Mouse (Mus musculus) limb, embryonic 15.5 days (tissue): Measurements from ENCODE around the gene Fn1. TPM values are rescaled to one million over a fixed set of nuclear protein-coding genes. Genes with fewer than 3 reads are reported as not detected.

ENCODE experiments used
- ATAC-seq: fragments of 200-750 bp; cut with Nextera tagmentation; 2 replicates; pipeline ENCODE4 v1.8.0; 2017; ENCODE audit warnings: low read depth, moderate TSS enrichment; ENCODE audit not compliant: insufficient number of reproducible peaks, low FRiP score, low TSS enrichment
- H3K27ac ChIP-seq: fragments of 300-500 bp; sonication (generic); 2 replicates; pipeline ENCODE4 v1.5.1; 2015; ENCODE audit warnings: moderate library complexity, mild to moderate bottlenecking, inconsistent platforms
- H3K27me3 ChIP-seq: fragments of 300-500 bp; sonication (generic); 2 replicates; pipeline ENCODE4 v1.6.1; 2015; ENCODE audit warnings: inconsistent platforms
- H3K36me3 ChIP-seq: fragments of 300-500 bp; sonication (generic); 2 replicates; pipeline ENCODE4 v1.6.1; 2015; ENCODE audit warnings: inconsistent platforms
- H3K4me1 ChIP-seq: fragments of 300-500 bp; sonication (generic); 2 replicates; pipeline ENCODE4 v1.6.1; 2015; ENCODE audit warnings: inconsistent platforms
- H3K4me2 ChIP-seq: fragments of 300-500 bp; sonication (generic); 2 replicates; pipeline ENCODE4 v1.6.1; 2015; ENCODE audit warnings: mild to moderate bottlenecking, inconsistent platforms
- H3K4me3 ChIP-seq: fragments of 300-500 bp; sonication (generic); 2 replicates; pipeline ENCODE4 v1.5.1; 2015; ENCODE audit warnings: mild to moderate bottlenecking, inconsistent platforms
- H3K9ac ChIP-seq: fragments of 300-500 bp; sonication (generic); 2 replicates; pipeline ENCODE4 v1.6.1; 2015; ENCODE audit warnings: inconsistent platforms
- H3K9me3 ChIP-seq: fragments of 300-500 bp; sonication (generic); 2 replicates; pipeline ENCODE4 v1.6.1; 2016; ENCODE audit warnings: inconsistent platforms
- WGBS: fragments of 180-500 bp; shearing (Covaris S2); methylation state at CpG from one replicate; pipeline ENCODE4 v1.1.7; 2015; 5-methylcytosine and 5-hydroxymethylcytosine counted together
- polyA plus RNA-seq: library from polyadenylated mRNA; unstranded; fragments of >200 nt; fragmentation: Nextera tagmentation; extraction: Ambion mirVana; gene quantifications from 2 replicates; pipeline ENCODE4 v1.2.1, GENCODE M21; 2015

Fn1 gene
- polyA plus RNA-seq, 1 experiment from 2014 or later, result 197 TPM

DNA sequence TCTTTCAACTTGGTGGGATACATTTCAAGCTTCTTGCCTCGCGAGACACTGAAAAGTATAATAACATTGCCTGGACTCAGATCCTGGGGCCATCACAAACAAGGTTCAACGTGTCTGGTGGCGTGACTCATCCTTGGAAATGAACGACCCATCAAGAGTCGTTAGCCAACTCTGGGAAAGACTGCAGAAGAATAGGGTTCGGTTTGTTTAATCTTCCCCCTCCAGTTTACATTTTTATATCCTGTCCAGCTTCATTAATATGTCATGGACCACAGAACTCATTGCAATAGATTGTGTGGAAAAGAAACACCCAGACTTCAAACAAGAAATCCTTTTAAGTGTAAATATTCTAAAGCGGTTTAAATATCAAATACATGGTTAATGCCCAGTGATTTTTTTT is 22.8 kb downstream of the Fn1 start:
- H3K36me3 ChIP-seq, result peaks cover 70% of the 10 kb centered on the region
- WGBS, result 81% methylated on average over 8 of the region's 8 CpGs
- H3K27ac ChIP-seq, result no peak overlapping the region
- no peaks in the 10 kb centered on the region for H3K4me1 ChIP-seq
- H3K4me3 ChIP-seq, result no peak overlapping the region
- no peaks in the 10 kb centered on the region for H3K9me3 ChIP-seq
- no peak overlapping the region for H3K9ac ChIP-seq
- H3K4me2 ChIP-seq, result no peak overlapping the region
- H3K27me3 ChIP-seq, result no peaks in the 10 kb centered on the region
- no peak for ATAC-seq

DNA sequence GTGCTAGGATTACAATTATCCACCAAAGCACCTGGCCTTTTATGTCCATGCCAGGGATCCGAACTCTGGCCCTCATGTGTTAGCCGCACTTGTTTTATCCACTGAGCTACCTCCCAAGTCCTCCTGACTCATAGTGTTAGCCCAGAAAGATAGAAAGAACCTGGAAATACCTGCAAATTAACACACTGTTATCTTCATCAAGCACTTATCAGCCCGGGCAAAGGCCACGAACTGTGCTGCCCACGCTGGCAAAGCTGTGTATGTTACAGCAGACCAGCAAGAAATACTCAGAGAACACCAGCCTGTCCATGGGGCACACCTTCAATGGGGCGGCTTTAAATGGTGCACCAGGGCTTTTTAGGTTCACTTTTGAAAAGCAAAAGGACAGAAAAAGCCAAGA is 29.4 kb downstream of the Fn1 start:
- ATAC-seq, result no peak
- no peaks in the 10 kb centered on the region for H3K4me1 ChIP-seq
- H3K36me3 ChIP-seq, result peaks cover 87% of the 10 kb centered on the region
- H3K4me3 ChIP-seq, result no peak overlapping the region
- H3K27ac ChIP-seq, result no peak overlapping the region
- H3K9me3 ChIP-seq, result no peaks in the 10 kb centered on the region
- H3K4me2 ChIP-seq, result no peak overlapping the region
- no peak overlapping the region for H3K9ac ChIP-seq
- no peaks in the 10 kb centered on the region for H3K27me3 ChIP-seq
- WGBS, result 97% methylated on average over 6 of the region's 6 CpGs

DNA sequence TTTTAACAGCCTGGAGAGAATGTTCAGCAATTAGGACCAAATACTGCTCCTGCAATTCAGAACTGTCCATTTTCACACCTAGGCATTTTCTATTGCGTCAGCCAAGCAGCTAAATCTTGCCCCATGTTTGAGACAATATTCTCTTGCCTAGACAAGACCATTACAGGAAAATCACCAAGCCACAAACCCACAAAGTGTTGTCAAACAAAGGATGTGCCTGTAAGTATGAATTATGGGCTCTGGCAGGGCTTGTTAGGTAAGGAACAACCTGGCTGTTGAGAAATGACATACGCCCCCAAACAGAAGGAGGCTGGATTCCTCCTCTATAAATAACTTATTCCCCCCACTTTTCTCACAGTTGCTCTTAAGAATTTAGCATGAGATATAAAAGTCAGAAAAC is 31.5 kb downstream of the Fn1 start:
- WGBS, result 89% methylated on average over 2 of the region's 2 CpGs
- H3K36me3 ChIP-seq, result peaks cover 86% of the 10 kb centered on the region
- H3K27me3 ChIP-seq, result no peaks in the 10 kb centered on the region
- H3K4me3 ChIP-seq, result no peak overlapping the region
- no peak overlapping the region for H3K27ac ChIP-seq
- H3K4me2 ChIP-seq, result no peak overlapping the region
- no peak for ATAC-seq
- no peaks in the 10 kb centered on the region for H3K9me3 ChIP-seq
- no peaks in the 10 kb centered on the region for H3K4me1 ChIP-seq
- no peak overlapping the region for H3K9ac ChIP-seq

DNA sequence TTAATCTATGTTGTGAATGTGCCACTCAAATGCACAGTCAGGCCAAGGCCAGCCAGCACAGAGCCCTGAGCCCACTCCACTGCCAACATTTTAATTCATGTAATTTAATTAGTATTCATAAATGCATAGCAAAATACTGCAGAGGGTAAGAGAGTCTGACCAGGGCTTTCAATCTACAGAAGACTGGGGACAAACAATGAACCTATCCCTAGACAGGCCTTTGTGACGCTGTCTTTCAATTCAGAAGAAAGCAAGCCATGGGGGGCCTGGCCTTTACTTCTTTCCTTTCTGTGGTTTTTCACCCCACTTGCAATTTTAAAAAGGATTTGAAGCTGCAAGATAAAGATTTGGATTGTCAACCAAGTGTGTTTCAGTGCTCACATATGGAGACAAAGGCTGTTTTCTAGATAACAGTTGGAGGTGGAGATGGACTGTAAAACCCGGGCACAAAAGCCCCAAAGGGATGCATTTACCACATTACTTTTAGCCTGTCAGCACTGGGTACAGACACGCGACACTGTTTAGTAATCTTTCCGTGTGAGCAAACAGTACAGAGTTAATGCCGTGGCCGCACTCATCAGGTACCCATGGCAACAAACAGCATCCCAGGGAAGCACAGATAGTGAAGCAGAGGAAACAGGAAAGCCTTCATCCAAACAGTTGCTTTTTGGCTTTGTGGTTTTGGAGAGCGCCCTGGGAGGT is 38.3 kb downstream of the Fn1 start:
- Histone ChIP-seq H3K36me3 (peaks cover 93% of the 10 kb centered on the region), H3K4me1 (no peaks in the 10 kb centered on the region), H3K9ac (no peak overlapping the region), H3K27ac (no peak overlapping the region), H3K4me3 (no peak overlapping the region), H3K4me2 (no peak overlapping the region), H3K27me3 (no peaks in the 10 kb centered on the region), H3K9me3 (no peaks in the 10 kb centered on the region)
- WGBS, result 89% methylated on average over 8 of the region's 8 CpGs
- ATAC-seq, result no peak

DNA sequence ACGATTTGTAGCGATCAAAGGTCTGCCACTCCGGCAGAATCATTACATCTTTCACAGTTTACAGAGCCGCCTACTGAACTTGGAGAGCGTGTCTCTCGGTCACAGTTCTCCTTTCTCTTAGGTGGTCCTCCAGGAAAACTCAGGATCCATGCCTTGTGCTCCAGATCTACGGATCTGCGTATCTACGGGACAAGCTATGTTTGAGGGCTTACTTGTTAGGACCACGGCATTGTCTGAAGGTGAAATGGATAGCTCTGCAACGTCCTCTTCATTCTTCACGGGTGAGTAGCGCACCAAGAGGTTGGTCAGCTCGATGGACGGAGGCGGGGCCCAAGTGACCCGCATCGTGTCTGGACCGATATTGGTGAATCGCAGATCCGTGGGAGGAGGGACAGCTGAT is 40.7 kb downstream of the Fn1 start:
- H3K27me3 ChIP-seq, result no peaks in the 10 kb centered on the region
- no peaks in the 10 kb centered on the region for H3K9me3 ChIP-seq
- no peak overlapping the region for H3K4me3 ChIP-seq
- no peak overlapping the region for H3K27ac ChIP-seq
- peaks cover 89% of the 10 kb centered on the region for H3K36me3 ChIP-seq
- ATAC-seq, result no peak
- WGBS, result 96% methylated on average over 21 of the region's 21 CpGs
- H3K9ac ChIP-seq, result no peak overlapping the region
- no peak overlapping the region for H3K4me2 ChIP-seq
- H3K4me1 ChIP-seq, result no peaks in the 10 kb centered on the region

DNA sequence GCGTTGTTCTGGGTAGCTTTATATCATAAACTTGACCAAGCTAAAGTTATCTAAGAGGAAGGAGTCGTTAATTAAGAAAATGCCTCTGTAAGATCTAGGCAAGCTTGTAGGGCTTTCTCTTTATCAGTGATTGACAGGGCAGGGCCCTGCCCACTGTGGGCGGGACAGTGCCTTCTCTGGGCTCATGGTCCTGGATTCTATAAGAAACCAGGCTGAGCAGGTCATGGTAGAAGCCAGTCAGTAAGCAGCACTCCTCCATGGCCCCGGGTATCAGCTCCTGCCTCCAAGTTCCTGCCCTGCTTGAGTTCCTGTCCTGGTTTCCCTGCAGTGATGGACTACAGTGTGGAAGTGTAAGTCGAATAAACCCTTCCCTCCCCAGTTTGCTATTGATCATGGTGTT is 43.1 kb downstream of the Fn1 start:
- no peak for ATAC-seq

DNA sequence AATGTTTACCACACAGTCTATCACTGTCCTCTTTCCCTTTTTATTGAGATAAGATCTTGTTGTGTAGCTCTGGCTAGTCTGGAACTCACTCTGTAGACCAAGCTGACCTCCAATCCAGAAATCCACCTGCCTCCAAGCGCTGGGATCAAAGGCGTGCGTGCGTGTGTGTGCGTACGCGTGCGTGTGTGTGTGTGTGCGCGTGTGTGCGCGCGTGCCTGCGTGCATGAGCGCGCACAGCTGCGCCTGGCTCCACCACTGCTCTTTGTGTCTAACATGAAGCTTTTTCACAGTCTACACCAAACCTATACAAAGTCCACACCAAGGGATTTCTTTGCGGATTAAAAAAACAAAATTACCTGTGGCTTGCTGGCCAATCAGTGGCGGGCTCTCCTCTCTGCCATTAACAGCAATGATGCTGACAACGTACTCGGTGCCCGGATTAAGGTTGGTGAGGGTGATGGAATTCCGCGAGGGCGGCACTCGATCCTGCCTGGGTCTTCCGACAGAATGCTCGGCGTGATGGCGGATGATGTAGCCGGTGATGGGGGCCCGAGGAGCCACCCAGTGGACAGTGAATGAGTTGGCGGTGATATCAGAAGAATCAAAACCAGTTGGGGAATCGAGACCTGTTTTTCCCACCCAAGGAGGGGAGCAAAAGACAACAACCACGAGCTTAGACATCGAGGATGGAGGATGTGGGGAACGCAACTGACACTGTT is 43.8 kb downstream of the Fn1 start:
- H3K4me3 ChIP-seq, result no peak overlapping the region
- no peak overlapping the region for H3K27ac ChIP-seq
- no peak for ATAC-seq
- H3K4me2 ChIP-seq, result no peak overlapping the region
- H3K4me1 ChIP-seq, result no peaks in the 10 kb centered on the region
- peaks cover 91% of the 10 kb centered on the region for H3K36me3 ChIP-seq
- no peaks in the 10 kb centered on the region for H3K9me3 ChIP-seq
- H3K9ac ChIP-seq, result no peak overlapping the region
- 94% methylated on average over 37 of the region's 37 CpGs for WGBS
- no peaks in the 10 kb centered on the region for H3K27me3 ChIP-seq

More for the DNA sequence above, 43.1 kb downstream of the Fn1 start:
- Histone ChIP-seq H3K4me1 (no peaks in the 10 kb centered on the region), H3K4me2 (no peak overlapping the region), H3K27me3 (no peaks in the 10 kb centered on the region), H3K27ac (no peak overlapping the region), H3K4me3 (no peak overlapping the region), H3K9me3 (no peaks in the 10 kb centered on the region), H3K36me3 (peaks cover 91% of the 10 kb centered on the region), H3K9ac (no peak overlapping the region)
- 86% methylated on average over 5 of the region's 5 CpGs for WGBS

DNA sequence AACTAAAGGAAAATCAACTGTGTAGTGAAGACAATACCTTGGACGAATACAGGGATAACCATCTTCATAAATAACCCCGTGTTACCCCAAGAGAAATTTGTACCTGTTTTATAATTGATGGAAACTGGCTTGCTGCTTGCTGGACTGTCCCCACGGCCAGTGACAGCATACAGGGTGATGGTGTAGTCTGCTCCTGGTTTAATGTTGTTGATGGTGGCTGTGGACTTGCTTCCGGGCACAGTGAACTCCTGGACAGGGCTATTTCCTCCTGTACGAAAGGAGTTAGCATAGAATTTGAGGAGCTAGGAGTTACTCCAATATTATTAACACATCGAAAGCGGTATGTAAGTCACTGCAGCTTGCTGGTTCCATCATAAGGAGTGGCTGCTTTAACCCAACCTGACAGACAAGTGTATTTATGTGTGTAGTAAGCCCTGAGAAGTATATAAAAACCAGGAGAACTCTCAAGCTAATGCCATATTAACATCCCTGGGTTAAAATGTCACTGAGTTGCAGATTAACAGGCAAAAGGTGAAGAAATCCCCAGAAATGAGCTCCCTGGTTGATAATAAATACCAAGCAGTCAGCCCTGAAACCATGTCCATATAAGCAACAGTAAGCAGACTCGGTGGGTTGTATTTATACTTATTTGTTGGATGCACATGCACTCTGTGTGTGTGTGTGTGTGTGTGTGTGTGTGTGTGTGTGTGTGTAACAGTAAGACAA is 46.2 kb downstream of the Fn1 start:
- Histone ChIP-seq H3K36me3 (peaks cover 88% of the 10 kb centered on the region), H3K4me2 (no peak overlapping the region), H3K27ac (no peak overlapping the region), H3K9me3 (no peaks in the 10 kb centered on the region), H3K9ac (no peak overlapping the region), H3K27me3 (no peaks in the 10 kb centered on the region), H3K4me1 (no peaks in the 10 kb centered on the region), H3K4me3 (no peak overlapping the region)
- WGBS, result 88% methylated on average over 8 of the region's 8 CpGs
- ATAC-seq, result no peak

DNA sequence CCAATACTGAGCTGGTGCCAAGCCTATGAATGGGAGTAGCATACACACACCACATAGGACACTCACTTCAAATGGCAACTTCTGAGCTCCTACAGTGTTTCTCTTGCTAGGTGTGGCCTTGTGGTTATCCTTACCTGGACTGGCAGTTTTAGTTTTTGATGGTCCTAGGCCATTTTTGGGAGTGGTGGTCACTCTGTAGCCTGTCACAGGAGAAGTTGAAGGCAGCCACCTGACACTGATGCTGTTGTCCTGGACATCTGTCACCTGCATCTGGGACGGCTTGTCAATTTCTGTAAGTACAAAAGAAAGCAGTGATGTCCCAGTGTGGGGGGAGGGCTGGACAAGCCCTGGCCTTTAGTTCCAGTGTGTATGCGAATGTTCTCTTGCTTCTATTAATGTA is 47.2 kb downstream of the Fn1 start:
- Histone ChIP-seq H3K9ac (no peak overlapping the region), H3K4me3 (no peak overlapping the region), H3K9me3 (no peaks in the 10 kb centered on the region), H3K4me1 (no peaks in the 10 kb centered on the region), H3K4me2 (no peak overlapping the region), H3K27me3 (no peaks in the 10 kb centered on the region), H3K36me3 (peaks cover 87% of the 10 kb centered on the region), H3K27ac (no peak overlapping the region)
- ATAC-seq, result no peak
- 88% methylated on average over 2 of the region's 2 CpGs for WGBS

DNA sequence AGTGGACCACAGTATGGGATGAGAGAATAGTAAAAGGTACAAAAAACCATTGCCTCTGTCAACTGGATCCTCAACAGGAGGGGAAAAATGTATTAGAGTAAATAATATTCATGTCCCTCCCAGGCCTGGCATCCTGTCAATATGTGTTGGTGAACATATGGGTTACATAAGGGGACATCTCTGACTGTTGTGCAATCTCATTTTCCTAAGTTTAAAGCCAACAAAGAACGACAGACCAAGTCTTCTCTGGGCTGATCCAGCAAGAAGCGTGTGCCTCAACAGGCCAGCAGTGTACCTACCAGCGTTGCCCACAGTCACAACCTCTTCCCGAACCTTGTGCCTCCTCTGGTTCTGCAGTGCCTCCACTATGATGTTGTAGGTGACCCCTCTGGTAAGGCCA is 57.6 kb downstream of the Fn1 start:
- no peak for ATAC-seq
- peaks cover 89% of the 10 kb centered on the region for H3K36me3 ChIP-seq
- H3K27me3 ChIP-seq, result no peaks in the 10 kb centered on the region

DNA sequence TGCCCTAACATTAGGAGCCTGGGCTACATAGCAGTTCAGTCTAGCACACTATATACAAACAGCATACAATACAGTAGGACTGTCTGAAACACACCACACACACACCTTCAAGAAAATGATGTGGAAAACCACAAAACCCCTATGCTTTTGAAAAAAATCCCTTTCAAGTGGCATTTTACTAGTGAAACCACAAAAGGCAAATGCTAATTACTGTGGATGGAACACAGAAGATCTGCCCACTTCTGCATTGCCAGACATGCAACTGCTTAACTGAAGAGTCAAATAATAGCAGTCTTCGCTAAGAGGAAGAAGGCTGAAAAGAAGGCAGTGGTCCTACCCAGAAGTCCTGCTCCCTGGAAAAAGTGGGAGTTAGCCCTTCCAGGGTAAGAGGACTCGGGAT is 58.7 kb downstream of the Fn1 start:
- 95% methylated on average over 2 of the region's 2 CpGs for WGBS

More for the DNA sequence above, 57.6 kb downstream of the Fn1 start:
- Histone ChIP-seq H3K4me3 (no peak overlapping the region), H3K9ac (no peak overlapping the region), H3K4me2 (no peak overlapping the region), H3K9me3 (no peaks in the 10 kb centered on the region), H3K4me1 (no peaks in the 10 kb centered on the region), H3K27ac (no peak overlapping the region)
- 89% methylated on average over 4 of the region's 4 CpGs for WGBS

DNA sequence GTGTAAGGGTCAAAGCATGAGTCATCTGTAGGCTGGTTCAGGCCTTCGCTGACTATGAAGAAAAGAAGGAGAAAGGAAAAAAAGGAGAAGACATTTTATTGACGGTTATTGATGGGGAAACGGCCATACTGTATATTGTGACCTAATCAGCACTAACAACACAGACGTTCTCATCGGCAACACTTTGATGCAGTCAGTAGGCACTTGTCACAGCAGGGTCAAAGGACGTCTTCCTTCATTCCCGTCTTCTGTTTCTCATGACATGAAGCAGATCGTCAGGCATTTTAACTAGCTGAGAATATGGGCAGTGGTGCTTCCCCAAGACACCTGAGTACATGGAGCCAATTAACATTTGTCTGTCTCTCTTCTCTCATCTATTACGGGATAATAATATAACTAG is 59.8 kb downstream of the Fn1 start:
- H3K36me3 ChIP-seq, result peaks cover 91% of the 10 kb centered on the region
- no peak overlapping the region for H3K9ac ChIP-seq
- H3K9me3 ChIP-seq, result no peaks in the 10 kb centered on the region
- H3K4me2 ChIP-seq, result no peak overlapping the region
- WGBS, result 87% methylated on average over 9 of the region's 9 CpGs
- H3K4me3 ChIP-seq, result no peak overlapping the region
- no peaks in the 10 kb centered on the region for H3K4me1 ChIP-seq
- H3K27me3 ChIP-seq, result no peaks in the 10 kb centered on the region
- no peak for ATAC-seq
- H3K27ac ChIP-seq, result no peak overlapping the region

More for the DNA sequence above, 58.7 kb downstream of the Fn1 start:
- peaks cover 91% of the 10 kb centered on the region for H3K36me3 ChIP-seq
- no peaks in the 10 kb centered on the region for H3K4me1 ChIP-seq
- H3K27ac ChIP-seq, result no peak overlapping the region
- H3K27me3 ChIP-seq, result no peaks in the 10 kb centered on the region
- no peak overlapping the region for H3K9ac ChIP-seq
- H3K9me3 ChIP-seq, result no peaks in the 10 kb centered on the region
- H3K4me3 ChIP-seq, result no peak overlapping the region
- ATAC-seq, result no peak
- H3K4me2 ChIP-seq, result no peak overlapping the region
